Mouse (Mus musculus) hindbrain, embryonic 11.5 days (tissue): ENCODE data around the gene Slc31a2. TPM values are rescaled to one million over a fixed set of nuclear protein-coding genes. Genes with fewer than 3 reads are reported as not detected.
"Not testable (repeated sequence)": the region's sequence is repeated elsewhere in the genome, so short reads cannot be mapped to it uniquely, and the experiment has no call there.

Source experiments
- ATAC-seq: fragments of 200-750 bp; cut with Nextera tagmentation; 2 replicates; pipeline ENCODE4 v1.8.0; 2017; ENCODE audit warnings: mild to moderate bottlenecking, moderate TSS enrichment, moderate library complexity; ENCODE audit not compliant: low FRiP score
- DNase-seq: peaks from one replicate; pipeline ENCODE4 v3.0.0-alpha.2; 2015; ENCODE audit warnings: low spot score
- H3K27ac ChIP-seq: fragments of 300-500 bp; sonication (generic); 2 replicates; pipeline ENCODE4 v1.5.1; 2014; ENCODE audit warnings: mild to moderate bottlenecking, low read depth, low read length
- H3K27me3 ChIP-seq: fragments of 300-500 bp; sonication (generic); 2 replicates; pipeline ENCODE4 v1.6.1; 2014; ENCODE audit warnings: mild to moderate bottlenecking, low read length, moderate library complexity, mixed read lengths; ENCODE audit not compliant: control insufficient read depth, insufficient read depth
- H3K36me3 ChIP-seq: fragments of 300-500 bp; sonication (generic); 2 replicates; pipeline ENCODE4 v1.6.1; 2014; ENCODE audit warnings: mild to moderate bottlenecking, low read length, moderate library complexity, mixed read lengths; ENCODE audit not compliant: control insufficient read depth, insufficient read depth
- H3K4me1 ChIP-seq: fragments of 300-500 bp; sonication (generic); replicated peaks from 2 replicates; pipeline ENCODE4 v1.6.1; 2014; ENCODE audit warnings: low read length, mixed read lengths; ENCODE audit not compliant: control insufficient read depth, insufficient read depth
- H3K4me2 ChIP-seq: fragments of 300-500 bp; sonication (generic); replicated peaks from 2 replicates; pipeline ENCODE4 v1.6.1; 2014; ENCODE audit warnings: mild to moderate bottlenecking, low read depth, low read length
- H3K4me3 ChIP-seq: fragments of 300-500 bp; sonication (generic); 2 replicates; pipeline ENCODE4 v1.5.1; 2014; ENCODE audit warnings: low read depth, low read length
- H3K9ac ChIP-seq: fragments of 300-500 bp; sonication (generic); 2 replicates; pipeline ENCODE4 v1.6.1; 2014; ENCODE audit warnings: low read depth, low read length
- H3K9me3 ChIP-seq: fragments of 300-500 bp; sonication (generic); 2 replicates; pipeline ENCODE4 v1.6.1; 2016; ENCODE audit warnings: low read length; ENCODE audit not compliant: control insufficient read depth
- WGBS: fragments of 180-500 bp; shearing (Covaris S2); extraction: QIAGEN DNeasy Blood & Tissue Kit; methylation state at CpG from one replicate; pipeline ENCODE4 v1.1.7; 2014; 5-methylcytosine and 5-hydroxymethylcytosine counted together
- polyA plus RNA-seq: library from polyadenylated mRNA; unstranded; fragments of >200 nt; fragmentation: Nextera tagmentation; extraction: Ambion mirVana; gene quantifications from 2 replicates; pipeline ENCODE4 v1.2.1, GENCODE M21; 2014

The Slc31a2 gene
- polyA plus RNA-seq, 1 experiment from 2014 or later, result 13.3 TPM

DNA sequence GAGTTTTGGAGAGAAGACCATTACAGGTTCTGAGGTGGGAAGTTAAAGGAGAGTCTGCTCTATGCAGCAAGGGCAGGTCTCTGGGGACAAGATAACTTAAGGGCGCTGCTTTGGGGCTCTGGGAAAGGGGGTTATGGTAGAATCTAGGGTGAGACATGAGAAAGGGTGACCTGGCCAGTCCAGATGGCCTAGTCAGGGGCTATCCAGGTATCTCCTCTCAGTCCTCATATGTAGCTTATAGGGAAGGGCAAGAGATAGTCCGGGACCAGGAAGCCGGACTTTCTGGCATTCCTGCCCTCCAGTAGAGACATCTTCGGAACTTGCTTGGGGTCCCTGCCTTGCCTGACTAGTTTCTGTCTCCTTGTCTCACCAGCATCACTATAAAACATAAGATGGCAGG is 10.6 kb upstream of the Slc31a2 start:
- ATAC-seq, result no peak
- Histone ChIP-seq H3K9ac (no peak overlapping the region), H3K4me3 (no peak overlapping the region), H3K36me3 (no peaks in the 10 kb centered on the region), H3K27ac (no peak overlapping the region), H3K4me2 (no peak overlapping the region), H3K4me1 (no peaks in the 10 kb centered on the region), H3K9me3 (no peaks in the 10 kb centered on the region), H3K27me3 (no peaks in the 10 kb centered on the region)
- no peak for DNase-seq
- WGBS, result 94% methylated on average over 4 of the region's 4 CpGs

DNA sequence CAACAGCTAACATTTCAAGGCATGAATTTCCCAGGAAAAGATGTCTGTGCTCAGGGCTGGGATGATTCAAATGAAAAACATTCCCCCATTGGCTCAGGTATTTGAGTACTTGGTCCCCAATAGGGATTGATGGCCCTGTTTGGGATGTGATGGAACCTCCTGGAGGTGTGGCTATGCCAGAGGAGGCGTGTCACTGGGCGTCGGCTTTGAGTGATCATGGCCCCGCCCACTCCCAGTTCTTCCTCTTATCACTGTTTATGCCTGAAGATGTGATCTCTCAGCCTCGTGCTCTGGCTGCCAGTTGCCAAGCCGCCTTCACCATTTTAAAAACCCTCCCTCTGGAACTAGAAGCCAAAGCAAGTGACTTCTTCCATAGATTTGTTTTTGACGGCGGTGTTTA is 7.8 kb upstream of the Slc31a2 start:
- Histone ChIP-seq H3K4me3 (no peak overlapping the region), H3K36me3 (no peaks in the 10 kb centered on the region), H3K4me1 (no peaks in the 10 kb centered on the region), H3K4me2 (no peak overlapping the region), H3K27ac (no peak overlapping the region), H3K27me3 (no peaks in the 10 kb centered on the region), H3K9me3 (no peaks in the 10 kb centered on the region), H3K9ac (no peak overlapping the region)
- 71% methylated on average over 8 of the region's 8 CpGs for WGBS
- no peak for DNase-seq
- no peak for ATAC-seq

DNA sequence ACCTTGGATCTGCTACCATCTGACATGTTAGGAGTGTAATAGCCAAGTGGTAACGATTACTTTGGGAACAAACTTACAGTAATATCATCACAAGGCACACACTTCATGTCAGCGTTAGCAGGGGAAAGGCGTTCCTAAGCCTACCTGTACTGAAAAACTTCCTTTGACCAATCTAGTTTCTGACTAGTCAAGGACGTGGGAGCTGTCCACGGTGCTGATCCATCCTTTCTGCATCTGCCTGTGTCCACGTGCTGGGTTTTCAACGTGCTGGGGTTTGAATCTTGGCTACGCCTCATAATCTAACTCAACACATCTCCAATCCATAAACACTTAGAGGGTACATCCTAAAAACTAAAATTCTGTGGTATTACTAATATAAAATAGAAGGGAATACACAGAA is 5.4 kb upstream of the Slc31a2 start:
- H3K36me3 ChIP-seq, result no peaks in the 10 kb centered on the region
- H3K27ac ChIP-seq, result no peak overlapping the region
- WGBS, result 38% methylated on average over 8 of the region's 8 CpGs
- no peak for ATAC-seq
- no peak overlapping the region for H3K4me2 ChIP-seq
- no peaks in the 10 kb centered on the region for H3K9me3 ChIP-seq
- DNase-seq, result peak; percentile 71
- H3K9ac ChIP-seq, result no peak overlapping the region
- H3K4me3 ChIP-seq, result no peak overlapping the region
- H3K4me1 ChIP-seq, result no peaks in the 10 kb centered on the region
- H3K27me3 ChIP-seq, result no peaks in the 10 kb centered on the region

DNA sequence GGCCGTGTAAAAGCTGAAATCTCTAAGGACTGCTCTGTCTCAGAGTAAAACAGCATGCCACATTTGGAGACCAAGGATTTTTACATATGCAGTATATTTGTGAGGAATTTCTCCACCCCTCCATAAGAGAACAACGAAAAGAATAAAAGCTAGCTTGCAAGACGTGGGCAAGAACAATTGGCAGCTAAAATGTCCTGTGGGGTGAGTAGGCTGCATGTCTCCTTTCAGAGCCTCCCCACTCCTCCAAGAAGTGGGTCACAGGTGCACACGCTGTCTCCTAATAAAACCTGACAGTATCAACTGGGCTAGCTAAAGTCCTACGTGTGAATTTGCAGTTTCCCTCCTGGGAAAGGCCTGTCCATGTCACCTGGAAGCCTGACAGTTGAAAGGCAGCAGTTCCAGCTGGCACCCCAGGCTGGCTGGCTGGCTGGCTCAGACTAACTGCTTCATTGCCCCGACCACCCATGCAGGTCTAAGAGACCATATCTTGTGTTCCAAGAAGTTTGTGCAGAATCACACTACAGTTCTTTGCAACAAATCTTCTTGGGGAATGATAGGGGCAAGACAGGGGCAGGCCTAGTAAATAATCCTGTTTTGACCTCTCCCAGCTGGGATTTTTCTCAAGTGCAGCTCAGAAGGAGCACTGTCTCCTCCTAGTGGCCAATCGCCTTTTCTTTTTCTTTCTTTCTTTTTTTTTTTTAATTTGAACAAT is 927 bp downstream of the Slc31a2 start:
- H3K4me2 ChIP-seq, result no peak overlapping the region
- H3K4me1 ChIP-seq, result no peaks in the 10 kb centered on the region; the same call in 1 of the 2 replicates
- no peak overlapping the region for H3K27ac ChIP-seq
- DNase-seq, result peak; percentile 49
- peak; percentile 47; the same call in 1 of the 2 replicates for ATAC-seq
- H3K9me3 ChIP-seq, result no peaks in the 10 kb centered on the region
- no peaks in the 10 kb centered on the region for H3K27me3 ChIP-seq
- WGBS, result 39% methylated on average over 7 of the region's 7 CpGs
- H3K4me3 ChIP-seq, result no peak overlapping the region
- H3K36me3 ChIP-seq, result no peaks in the 10 kb centered on the region
- no peak overlapping the region for H3K9ac ChIP-seq

- Histone ChIP-seq H3K4me3 (no peak overlapping the region), H3K27ac (no peak overlapping the region), H3K4me2 (no peak overlapping the region), H3K36me3 (no peaks in the 10 kb centered on the region), H3K9me3 (no peaks in the 10 kb centered on the region), H3K4me1 (no peaks in the 10 kb centered on the region; the same call in 1 of the 2 replicates), H3K9ac (no peak overlapping the region), H3K27me3 (no peaks in the 10 kb centered on the region)
- 87% methylated on average over 10 of the region's 10 CpGs for WGBS
- DNase-seq (no peak), ATAC-seq (no peak)
Observed at GRCm38 (mm10) chr4:62265154-62265836, 2.9 kb downstream of the Slc31a2 start.

DNA sequence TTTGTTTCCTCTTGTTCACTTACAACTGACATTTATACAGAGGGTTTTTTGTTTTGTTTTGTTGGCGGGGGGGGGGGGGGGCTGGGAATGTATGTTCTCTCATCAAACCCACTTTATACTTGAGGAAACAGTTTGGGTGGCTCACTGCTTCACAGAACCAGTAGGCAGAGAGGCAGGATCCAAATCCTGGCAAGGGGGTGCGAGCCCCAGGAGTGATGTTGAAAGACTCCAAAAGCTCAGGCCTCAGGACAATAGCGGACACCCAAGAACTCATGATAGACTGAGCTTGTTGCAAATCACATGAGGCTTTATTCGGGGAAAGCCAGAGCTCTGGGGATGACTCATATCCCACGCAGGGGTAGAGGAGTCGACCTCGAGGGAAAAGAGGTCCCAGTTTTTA is 3.7 kb downstream of the Slc31a2 start:
- not testable (repeated sequence) for H3K4me1 ChIP-seq, H3K4me2 ChIP-seq, H3K9me3 ChIP-seq, H3K4me3 ChIP-seq, H3K27ac ChIP-seq, DNase-seq, H3K36me3 ChIP-seq, ATAC-seq, H3K9ac ChIP-seq, H3K27me3 ChIP-seq
- 74% methylated on average over 7 of the region's 7 CpGs for WGBS

DNA sequence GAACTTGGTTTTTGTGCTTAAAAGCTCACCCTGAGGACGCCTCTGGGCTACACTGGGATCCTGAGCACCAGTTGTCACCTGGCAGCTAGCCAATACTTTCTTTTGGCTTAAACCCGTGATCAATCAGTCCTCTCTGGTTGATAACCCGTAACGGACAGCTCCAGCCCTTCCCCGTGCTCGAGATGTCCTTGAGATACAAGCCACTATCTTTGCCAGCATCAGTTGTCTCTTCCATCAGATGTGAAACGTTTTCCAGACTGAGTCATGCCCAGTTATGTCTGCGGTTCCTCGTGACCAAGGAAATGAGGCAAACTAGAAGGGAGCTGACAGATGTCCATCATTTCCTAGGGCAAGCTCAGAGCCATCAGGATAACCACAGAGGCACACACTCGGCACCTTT is 4.7 kb downstream of the Slc31a2 start:
- Histone ChIP-seq H3K27me3 (no peaks in the 10 kb centered on the region), H3K27ac (no peak overlapping the region), H3K4me3 (no peak overlapping the region), H3K9ac (no peak overlapping the region), H3K4me2 (no peak overlapping the region), H3K36me3 (no peaks in the 10 kb centered on the region), H3K4me1 (no peaks in the 10 kb centered on the region; the same call in 1 of the 2 replicates), H3K9me3 (no peaks in the 10 kb centered on the region)
- 86% methylated on average over 10 of the region's 10 CpGs for WGBS
- DNase-seq, result no peak
- ATAC-seq, result no peak

DNA sequence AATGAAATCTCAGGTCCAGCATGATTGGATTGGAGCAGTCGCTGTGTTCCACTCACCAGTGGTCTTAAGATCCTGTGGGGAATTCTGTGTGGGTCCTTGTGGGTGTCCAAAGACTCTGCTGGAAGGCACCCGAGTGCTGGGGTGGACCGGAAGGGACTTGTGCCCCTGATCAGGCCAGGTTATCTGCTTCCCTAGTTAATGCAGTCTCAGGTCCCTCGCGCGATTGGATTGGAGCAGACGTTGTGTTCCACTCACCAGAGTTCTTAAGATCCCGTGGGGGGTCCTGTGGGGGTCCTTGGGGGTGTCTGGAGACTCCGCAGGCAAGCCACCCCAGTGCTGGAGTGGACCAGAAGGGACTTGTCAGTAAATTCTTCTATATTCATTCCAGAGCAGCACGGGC is 10.3 kb downstream of the Slc31a2 start:
- Histone ChIP-seq H3K4me2 (no peak overlapping the region), H3K4me3 (no peak overlapping the region), H3K4me1 (peaks cover 5% of the 10 kb centered on the region; the same call in 1 of the 2 replicates), H3K9me3 (no peaks in the 10 kb centered on the region), H3K36me3 (no peaks in the 10 kb centered on the region), H3K9ac (no peak overlapping the region), H3K27ac (no peak overlapping the region), H3K27me3 (no peaks in the 10 kb centered on the region)
- no peak for DNase-seq
- WGBS, result 86% methylated on average over 10 of the region's 10 CpGs
- no peak for ATAC-seq

- ATAC-seq (no peak), DNase-seq (no peak)
- no peak overlapping the region for H3K4me3 ChIP-seq
- no peaks in the 10 kb centered on the region for H3K27me3 ChIP-seq
- no peak overlapping the region for H3K27ac ChIP-seq
- no peaks in the 10 kb centered on the region for H3K36me3 ChIP-seq
- no peaks in the 10 kb centered on the region for H3K9me3 ChIP-seq
- H3K9ac ChIP-seq, result no peak overlapping the region
- H3K4me2 ChIP-seq, result no peak overlapping the region
- peaks cover 5% of the 10 kb centered on the region; the same call in 1 of the 2 replicates for H3K4me1 ChIP-seq
- 91% methylated on average over 10 of the region's 10 CpGs for WGBS
Observed at GRCm38 (mm10) chr4:62273916-62274315, 11.6 kb downstream of the Slc31a2 start.
